Mouse (Mus musculus) kidney, postnatal 0 days (tissue): ENCODE data around the gene Hvcn1. TPM values are rescaled to one million over a fixed set of nuclear protein-coding genes. Genes with fewer than 3 reads are reported as not detected.
A peak's percentile ranks its signal among the peaks of the same experiment; 100 is the strongest.

Experiments
- ATAC-seq: fragments of 200-750 bp; cut with Nextera tagmentation; replicated peaks from 2 replicates; pipeline ENCODE4 v1.8.0; 2017; ENCODE audit warnings: low read depth, moderate number of reproducible peaks, moderate TSS enrichment, moderate library complexity; ENCODE audit not compliant: low FRiP score
- DNase-seq: peaks from one replicate; pipeline ENCODE4 v3.0.0-alpha.2; 2016; ENCODE audit warnings: low spot score
- H3K27ac ChIP-seq: fragments of 300-500 bp; sonication (generic); 2 replicates; pipeline ENCODE4 v1.5.1; 2014; ENCODE audit warnings: mild to moderate bottlenecking
- H3K27me3 ChIP-seq: fragments of 300-500 bp; sonication (generic); 2 replicates; pipeline ENCODE4 v1.6.1; 2014; ENCODE audit warnings: low read length, mixed read lengths; ENCODE audit not compliant: insufficient read depth
- H3K36me3 ChIP-seq: fragments of 300-500 bp; sonication (generic); 2 replicates; pipeline ENCODE4 v1.6.1; 2014; ENCODE audit warnings: low read length, mixed read lengths; ENCODE audit not compliant: insufficient read depth
- H3K4me1 ChIP-seq: fragments of 300-500 bp; sonication (generic); replicated peaks from 2 replicates; pipeline ENCODE4 v1.6.1; 2014; ENCODE audit warnings: antibody characterized with exemption, low read length, mixed read lengths; ENCODE audit not compliant: insufficient read depth
- H3K4me2 ChIP-seq: fragments of 300-500 bp; sonication (generic); 2 replicates; pipeline ENCODE4 v1.6.1; 2014; ENCODE audit warnings: mild to moderate bottlenecking, low read length, moderate library complexity, mixed read lengths
- H3K4me3 ChIP-seq: fragments of 300-500 bp; sonication (generic); replicated peaks from 2 replicates; pipeline ENCODE4 v1.5.1; 2014; ENCODE audit warnings: low read depth, low read length
- H3K9ac ChIP-seq: fragments of 300-500 bp; sonication (generic); 2 replicates; pipeline ENCODE4 v1.6.1; 2014; ENCODE audit warnings: low read depth, low read length
- H3K9me3 ChIP-seq: fragments of 300-500 bp; sonication (generic); replicated peaks from 2 replicates; pipeline ENCODE4 v1.6.1; 2016; ENCODE audit warnings: low read length, inconsistent platforms, mixed read lengths
- CTCF ChIP-seq: IDR thresholded peaks from 2 replicates; pipeline ENCODE4 v1.5.1; 2016; ENCODE audit warnings: antibody characterized with exemption, low read depth, mild to moderate bottlenecking, moderate library complexity
- WGBS: fragments of 180-500 bp; shearing (Covaris S2); extraction: QIAGEN DNeasy Blood & Tissue Kit; methylation state at CpG from one replicate; pipeline ENCODE4 v1.1.7; 2014; 5-methylcytosine and 5-hydroxymethylcytosine counted together
- polyA plus RNA-seq: library from polyadenylated mRNA; unstranded; fragments of >200 nt; fragmentation: Nextera tagmentation; extraction: Ambion mirVana; gene quantifications from 2 replicates; pipeline ENCODE4 v1.2.1, GENCODE M21; 2015

Hvcn1 gene
- polyA plus RNA-seq, 1 experiment from 2014 or later, result 12.2 TPM

DNA sequence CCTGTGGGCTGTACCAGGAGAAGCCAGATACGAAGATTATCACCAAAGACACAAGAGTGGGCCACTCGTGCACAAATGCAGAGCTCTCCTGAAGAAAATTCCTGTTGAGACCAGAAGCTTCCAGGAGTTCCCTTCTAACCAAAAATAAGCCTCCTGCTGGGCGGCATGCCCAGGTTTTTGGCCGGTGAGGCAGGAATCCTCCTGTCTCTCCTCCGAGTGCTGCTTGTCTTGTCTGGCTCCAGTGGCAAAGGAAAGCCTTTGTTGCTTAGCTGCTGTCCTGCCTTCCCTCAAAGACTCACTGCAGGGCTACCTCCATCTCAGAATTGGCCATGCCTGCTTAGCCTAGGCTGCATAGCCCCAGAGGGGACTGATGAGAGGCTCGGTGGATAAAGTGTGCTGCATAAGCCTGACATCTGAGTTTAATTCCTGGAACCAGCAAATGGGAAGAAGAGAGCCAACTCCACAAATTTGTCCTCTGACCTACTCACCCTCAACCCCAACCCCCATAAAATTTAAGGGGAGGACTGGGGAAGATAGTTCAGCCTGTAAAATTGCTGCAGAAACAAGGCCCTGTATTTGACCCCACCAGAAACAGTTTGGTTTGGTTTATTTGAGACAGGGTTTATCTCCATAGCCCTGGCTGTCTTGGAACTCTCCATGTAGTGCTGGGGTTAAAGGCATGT is 41.2 kb upstream of the Hvcn1 start:
- 52% methylated on average over 6 of the region's 6 CpGs for WGBS
- Histone ChIP-seq H3K27me3 (no peaks in the 10 kb centered on the region), H3K4me2 (no peak overlapping the region), H3K27ac (peak overlapping the region; percentile 36; the same call in 1 of the 2 replicates), H3K9me3 (no peaks in the 10 kb centered on the region), H3K4me3 (no peak overlapping the region), H3K36me3 (peaks cover 24% of the 10 kb centered on the region; the same call in 1 of the 2 replicates), H3K9ac (peak overlapping the region; percentile 32; the same call in 1 of the 2 replicates), H3K4me1 (peaks cover 45% of the 10 kb centered on the region)
- no peak for ATAC-seq
- TF ChIP-seq CTCF, result no peak
- DNase-seq, result peak; percentile 40

DNA sequence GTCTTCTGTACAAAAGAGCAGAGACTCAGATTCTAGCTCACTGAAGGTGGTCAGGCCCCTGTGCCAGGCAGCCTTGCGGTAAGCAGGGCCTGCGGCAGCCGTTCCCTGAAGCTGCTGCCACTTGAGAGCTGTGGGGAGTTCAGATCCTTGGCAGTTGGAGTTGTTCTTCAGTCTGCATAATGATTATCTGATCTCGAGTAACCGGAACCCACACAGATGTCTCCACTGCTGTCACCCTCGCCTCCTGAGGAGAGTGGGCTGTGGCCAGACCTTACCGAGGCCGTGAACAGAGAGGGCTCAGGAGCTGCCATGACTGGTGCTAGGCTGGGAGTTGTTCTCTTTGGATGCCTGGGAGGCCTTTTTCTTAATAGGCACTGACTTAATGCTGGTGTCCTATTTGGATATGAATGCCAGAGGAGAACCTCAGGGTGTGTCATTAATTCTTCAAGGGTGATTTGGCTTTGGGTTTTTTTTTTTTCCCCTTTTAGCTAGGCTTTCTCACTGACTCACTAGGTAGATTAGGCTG is 39.9 kb upstream of the Hvcn1 start:
- 38% methylated on average over 8 of the region's 8 CpGs for WGBS
- no peak overlapping the region for H3K4me2 ChIP-seq
- no peak for ATAC-seq

DNA sequence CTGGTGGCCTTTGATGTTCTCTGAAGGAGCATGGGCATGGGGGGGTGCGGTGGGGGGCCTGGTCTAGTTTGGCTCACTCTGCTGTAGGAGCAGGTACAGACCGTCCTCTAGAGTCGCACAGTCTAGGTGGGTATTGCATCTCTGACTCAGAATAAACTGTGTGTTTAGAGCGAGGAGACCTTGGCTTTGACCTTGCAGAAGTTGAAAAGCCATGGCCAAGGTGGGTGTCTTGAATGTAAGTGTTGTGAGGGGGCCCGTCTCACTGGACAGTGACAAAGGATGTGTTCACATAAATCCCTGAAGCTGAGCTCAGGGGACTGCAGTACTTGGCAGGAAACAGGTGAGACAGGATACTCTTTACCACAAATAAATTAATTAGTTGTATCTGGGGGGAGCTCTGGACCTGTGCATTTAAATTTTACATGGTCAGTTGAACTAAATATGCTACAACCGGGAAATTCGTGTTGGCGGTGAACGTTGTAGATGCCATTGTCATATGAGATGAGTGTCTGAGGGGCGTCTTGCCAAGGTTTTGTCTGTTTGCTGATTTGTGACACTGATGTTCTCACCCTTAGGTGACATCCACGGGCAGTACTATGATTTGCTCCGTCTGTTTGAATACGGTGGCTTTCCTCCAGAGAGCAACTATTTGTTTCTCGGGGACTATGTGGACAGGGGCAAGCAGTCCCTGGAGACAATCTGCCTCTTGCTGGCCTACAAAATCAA is 38.1 kb upstream of the Hvcn1 start:
- Histone ChIP-seq H3K4me3 (no peak overlapping the region), H3K27ac (no peak overlapping the region), H3K9ac (no peak overlapping the region), H3K4me1 (peaks cover 29% of the 10 kb centered on the region), H3K27me3 (no peaks in the 10 kb centered on the region), H3K9me3 (no peaks in the 10 kb centered on the region), H3K4me2 (no peak overlapping the region), H3K36me3 (peaks cover 50% of the 10 kb centered on the region)
- WGBS, result 79% methylated on average over 14 of the region's 14 CpGs
- ATAC-seq (no peak), DNase-seq (no peak)
- no peak for TF ChIP-seq CTCF

More for the DNA sequence above, 39.9 kb upstream of the Hvcn1 start:
- peaks cover 35% of the 10 kb centered on the region for H3K36me3 ChIP-seq
- TF ChIP-seq CTCF, result no peak
- H3K9me3 ChIP-seq, result no peaks in the 10 kb centered on the region
- H3K27me3 ChIP-seq, result no peaks in the 10 kb centered on the region
- H3K4me3 ChIP-seq, result no peak overlapping the region
- H3K9ac ChIP-seq, result no peak overlapping the region
- DNase-seq, result no peak
- H3K27ac ChIP-seq, result 0 out of 2 replicates have a peak overlapping the region, but pooled peaks have one; percentile 57
- peaks cover 45% of the 10 kb centered on the region for H3K4me1 ChIP-seq

DNA sequence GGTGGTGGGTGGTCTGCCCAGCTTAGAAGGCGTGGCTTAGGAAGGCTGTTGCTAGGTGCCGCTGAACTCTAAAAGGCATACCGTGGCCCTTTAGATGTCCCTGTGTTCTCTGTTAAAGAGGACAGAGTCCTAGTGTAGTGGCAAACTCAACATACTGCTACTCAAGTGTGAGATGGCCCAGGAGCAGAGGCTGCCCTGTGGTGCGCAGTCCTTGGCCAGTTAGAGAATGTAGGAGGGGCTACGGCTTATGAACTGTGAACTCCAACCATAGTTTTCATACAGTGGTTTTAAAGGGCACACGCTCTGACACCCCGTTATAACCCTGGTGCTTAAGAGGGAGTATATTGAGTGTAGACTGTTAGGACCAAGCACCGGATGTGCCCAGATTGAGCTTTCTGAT is 35.5 kb upstream of the Hvcn1 start:
- DNase-seq, result no peak
- TF ChIP-seq CTCF, result no peak
- ATAC-seq, result 0 out of 2 replicates have a peak, but pooled peaks have one; percentile 14

DNA sequence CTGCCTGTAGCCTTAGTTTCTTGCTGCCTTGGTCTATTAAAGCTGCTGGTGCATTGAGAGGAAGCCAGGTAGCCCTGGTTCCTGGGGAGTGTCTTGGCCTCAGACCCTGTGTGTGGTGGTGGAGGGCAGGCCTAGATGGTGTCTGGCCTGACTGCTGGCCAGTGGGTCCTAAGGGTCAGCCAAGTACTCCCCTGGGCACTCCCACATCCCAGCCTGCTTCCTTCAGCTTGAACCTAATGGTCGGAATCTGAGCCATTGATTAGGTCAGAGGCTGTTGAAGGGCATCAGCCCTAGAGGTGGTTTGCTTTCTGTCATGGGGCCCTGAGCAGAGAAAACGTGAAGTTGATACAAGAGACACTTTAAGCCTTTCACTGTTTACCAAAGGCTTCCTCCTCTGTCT is 31.2 kb upstream of the Hvcn1 start:
- Histone ChIP-seq H3K9ac (no peak overlapping the region), H3K4me3 (no peak overlapping the region), H3K27ac (0 out of 2 replicates have a peak overlapping the region, but pooled peaks have one; percentile 10), H3K36me3 (peaks cover 35% of the 10 kb centered on the region), H3K27me3 (no peaks in the 10 kb centered on the region), H3K4me1 (no peaks in the 10 kb centered on the region; the same call in 1 of the 2 replicates), H3K4me2 (no peak overlapping the region), H3K9me3 (no peaks in the 10 kb centered on the region)
- DNase-seq, result peak; percentile 54
- no peak for TF ChIP-seq CTCF
- WGBS, result 39% methylated on average over 2 of the region's 2 CpGs
- no peak; the same call in 1 of the 2 replicates for ATAC-seq

More for the DNA sequence above, 35.5 kb upstream of the Hvcn1 start:
- H3K4me3 ChIP-seq, result no peak overlapping the region
- WGBS, result 91% methylated on average over 8 of the region's 8 CpGs
- peaks cover 54% of the 10 kb centered on the region for H3K36me3 ChIP-seq
- no peaks in the 10 kb centered on the region for H3K27me3 ChIP-seq
- H3K9me3 ChIP-seq, result no peaks in the 10 kb centered on the region
- H3K4me1 ChIP-seq, result peaks cover 8% of the 10 kb centered on the region; the same call in 1 of the 2 replicates
- no peak overlapping the region for H3K9ac ChIP-seq
- H3K4me2 ChIP-seq, result no peak overlapping the region
- no peak overlapping the region for H3K27ac ChIP-seq

DNA sequence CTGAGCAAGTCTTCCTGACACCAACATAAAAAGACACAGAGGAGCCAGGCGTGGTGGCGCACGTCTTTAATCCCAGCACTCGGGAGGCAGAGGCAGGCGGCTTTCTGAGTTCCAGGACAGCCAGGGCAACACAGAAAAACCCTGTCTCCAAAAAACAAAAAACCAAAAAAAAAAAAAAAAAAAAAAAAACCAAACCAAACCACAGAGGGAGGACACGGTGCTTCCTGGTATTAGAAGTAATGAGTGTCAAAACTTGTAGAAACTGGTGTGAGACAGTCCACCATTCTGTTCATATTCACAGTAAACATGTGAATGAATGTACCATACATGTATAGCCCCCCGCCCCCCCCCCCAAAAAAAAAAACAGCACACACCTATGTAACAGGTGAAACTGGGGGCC is 30.6 kb upstream of the Hvcn1 start:
- WGBS, result 77% methylated on average over 7 of the region's 7 CpGs
- Histone ChIP-seq H3K27ac (0 out of 2 replicates have a peak overlapping the region, but pooled peaks have one; percentile 10), H3K36me3 (peaks cover 29% of the 10 kb centered on the region), H3K9me3 (no peaks in the 10 kb centered on the region), H3K4me2 (no peak overlapping the region), H3K4me1 (no peaks in the 10 kb centered on the region; the same call in 1 of the 2 replicates), H3K9ac (no peak overlapping the region), H3K4me3 (no peak overlapping the region), H3K27me3 (no peaks in the 10 kb centered on the region)
- DNase-seq, result no peak
- TF ChIP-seq CTCF, result no peak
- ATAC-seq, result no peak
